ENCODE assay signal across 9 mouse cellular contexts in the genomic region with DNA sequence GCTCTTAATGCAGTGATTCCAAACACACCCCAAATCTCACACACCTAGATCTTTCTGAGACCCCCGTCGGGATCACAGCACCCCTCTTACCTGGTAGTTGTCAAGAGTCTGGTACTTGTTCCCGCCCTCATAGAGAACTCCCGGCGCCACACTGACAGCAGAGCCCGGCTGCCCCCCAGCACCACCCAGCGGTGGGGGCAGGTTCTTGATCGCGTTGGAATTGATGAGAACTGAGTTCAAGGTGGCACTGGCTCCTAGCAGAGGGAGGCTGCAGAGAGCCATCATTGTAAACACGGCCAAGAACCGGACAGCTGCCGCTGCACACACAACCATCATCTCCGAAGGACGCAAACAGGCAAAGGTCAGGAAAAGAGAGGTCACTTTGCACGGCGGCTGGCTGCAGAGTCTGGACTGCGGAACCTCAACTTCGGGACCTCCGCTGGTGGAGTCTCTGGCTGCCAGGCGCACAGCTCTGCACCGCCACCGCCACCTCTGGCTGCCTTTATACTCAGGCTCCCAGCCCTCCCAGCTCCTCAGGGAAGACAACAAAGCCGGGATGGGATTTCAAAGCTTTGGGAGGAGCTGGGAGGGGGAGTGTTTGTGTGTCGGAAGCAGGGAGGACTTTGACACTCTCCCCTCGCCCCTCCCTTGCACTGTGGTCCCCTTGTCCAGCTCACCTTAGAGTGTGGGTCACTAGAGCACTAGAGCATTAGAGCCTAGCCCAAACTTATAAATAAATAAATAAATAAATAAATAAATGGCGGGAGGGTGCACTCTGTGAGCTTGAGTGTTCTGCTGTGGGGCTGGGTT. TPM values are rescaled to one million over a fixed set of nuclear protein-coding genes. Genes with fewer than 3 reads are reported as not detected.
DNase-seq lines count a peak whose midpoint lies in the region; ATAC-seq and TF ChIP-seq lines count a peak whose summit lies in the region.
"Had no signal": no experiment of that assay in that cellular context is flagged by ENCODE, and none has a peak within 500 bp of the region (broad histone marks: within the 10 kb centered on the region; RNA-seq: fewer than 3 reads in every experiment).

A gene (minus strand): TSS at position 622 of the 810 bp plus-strand sequence.

- no peaks in the 10 kb centered on the region for H3K36me3 ChIP-seq in embryonic facial prominence, embryonic 10.5 days (replicated peaks)
- H3K36me3 ChIP-seq in hindbrain, embryonic 16.5 days (ENCODE audit: control insufficient read depth, insufficient read depth, low read length), result no peaks in the 10 kb centered on the region
- H3K36me3 ChIP-seq in liver, adult 2 months (ENCODE audit: control insufficient read depth, insufficient read depth, low read length), result no peaks in the 10 kb centered on the region
- H3K36me3 ChIP-seq in neural tube, embryonic 12.5 days, result no peaks in the 10 kb centered on the region

- TF ChIP-seq CTCF in left cerebral cortex, adult 2 months (IDR thresholded peaks at IDR 0.05), result no peak; the same call in 1 of the 2 replicates
- TF ChIP-seq CTCF in liver, adult 2 months (IDR thresholded peaks at IDR 0.05; ENCODE audit: low read depth, low read length), result peak; percentile 30; the same call in 1 of the 2 replicates

- TF ChIP-seq POLR2A in liver, adult 2 months (IDR thresholded peaks at IDR 0.05; ENCODE audit: extremely low read depth, insufficient read depth, low read length), result no peak

- no peak within 1 kb of the TSS for H3K27ac ChIP-seq in left cerebral cortex, adult 2 months
- H3K27ac ChIP-seq in embryonic facial prominence, embryonic 10.5 days (replicated peaks), result peak within 1 kb of the TSS; percentile 62
- H3K27ac ChIP-seq in hindbrain, embryonic 16.5 days (ENCODE audit: low read depth, low read length), result no peak within 1 kb of the TSS
- no peak within 1 kb of the TSS for H3K27ac ChIP-seq in liver, adult 2 months (replicated peaks; ENCODE audit: insufficient read depth, low read depth, low read length)
- H3K27ac ChIP-seq in neural tube, embryonic 12.5 days, result no peak within 1 kb of the TSS

- DNase-seq in left cerebral cortex, adult 2 months (ENCODE audit: extremely low spot score in 1 of 2, low spot score in 2 of 2), result no peak
- no peak for DNase-seq in left cerebral cortex, adult 8-10 months (ENCODE audit: low spot score in 2 of 2)
- peak; percentile 83 for DNase-seq in embryonic facial prominence, embryonic 10.5 days (ENCODE audit: low spot score)
- peak; percentile 0 for DNase-seq in liver, adult 2 months (ENCODE audit: extremely low read depth, low read depth, low spot score)
- DNase-seq in cerebellum, adult 18-20 months, result no peak
- DNase-seq in gastrocnemius, adult 8-10 months (ENCODE audit: low spot score in 2 of 2), result no peak

- peak within 1 kb of the TSS; percentile 61 for H3K4me2 ChIP-seq in hindbrain, embryonic 16.5 days (ENCODE audit: low read length)
- H3K4me2 ChIP-seq in neural tube, embryonic 12.5 days (replicated peaks), result peak within 1 kb of the TSS; percentile 69

- under 1% methylated on average over 26 of the region's 26 CpGs for WGBS in embryonic facial prominence, embryonic 10.5 days
- under 1% methylated on average over 26 of the region's 26 CpGs for WGBS in hindbrain, embryonic 16.5 days
- WGBS in liver, adult 2 months, result 2% methylated on average over 26 of the region's 26 CpGs
- under 1% methylated on average over 26 of the region's 26 CpGs for WGBS in neural tube, embryonic 12.5 days

- peaks cover 36% of the 10 kb centered on the region for H3K4me1 ChIP-seq in embryonic facial prominence, embryonic 10.5 days
- H3K4me1 ChIP-seq in hindbrain, embryonic 16.5 days (ENCODE audit: control insufficient read depth, insufficient read depth, low read depth, low read length), result peaks cover 17% of the 10 kb centered on the region
- peaks cover 5% of the 10 kb centered on the region for H3K4me1 ChIP-seq in liver, adult 2 months (ENCODE audit: control insufficient read depth, insufficient read depth, low read length)
- H3K4me1 ChIP-seq in neural tube, embryonic 12.5 days, result peaks cover 18% of the 10 kb centered on the region; the same call in 1 of the 2 replicates

- no peaks in the 10 kb centered on the region for H3K9me3 ChIP-seq in embryonic facial prominence, embryonic 10.5 days
- H3K9me3 ChIP-seq in hindbrain, embryonic 16.5 days (ENCODE audit: control insufficient read depth, low read length), result no peaks in the 10 kb centered on the region
- no peaks in the 10 kb centered on the region for H3K9me3 ChIP-seq in neural tube, embryonic 12.5 days

- peaks cover 91% of the 10 kb centered on the region for H3K27me3 ChIP-seq in embryonic facial prominence, embryonic 10.5 days (replicated peaks; ENCODE audit: low read depth, poor library complexity, severe bottlenecking)
- H3K27me3 ChIP-seq in hindbrain, embryonic 16.5 days (replicated peaks; ENCODE audit: control insufficient read depth, insufficient read depth, low read length), result peaks cover 25% of the 10 kb centered on the region
- peaks cover 9% of the 10 kb centered on the region; the same call in 1 of the 2 replicates for H3K27me3 ChIP-seq in liver, adult 2 months (ENCODE audit: control insufficient read depth, insufficient read depth, low read length)
- peaks cover 41% of the 10 kb centered on the region for H3K27me3 ChIP-seq in neural tube, embryonic 12.5 days (replicated peaks)

- H3K79me2 ChIP-seq in liver, adult 2 months (ENCODE audit: control insufficient read depth, insufficient read depth, low read length), result no peaks in the 10 kb centered on the region

- peak; percentile 85 for ATAC-seq in hindbrain, embryonic 16.5 days
- peak; percentile 85 for ATAC-seq in neural tube, embryonic 12.5 days (ENCODE audit: low FRiP score, low read depth)

- H3K4me3 ChIP-seq in left cerebral cortex, adult 2 months, result 0 out of 2 replicates have a peak within 1 kb of the TSS, but pooled peaks have one; percentile 1
- peak within 1 kb of the TSS; percentile 55 for H3K4me3 ChIP-seq in embryonic facial prominence, embryonic 10.5 days
- peak within 1 kb of the TSS; percentile 38 for H3K4me3 ChIP-seq in hindbrain, embryonic 16.5 days (ENCODE audit: low read length)
- no peak within 1 kb of the TSS for H3K4me3 ChIP-seq in liver, adult 2 months (ENCODE audit: insufficient read depth, low read depth, low read length)
- peak within 1 kb of the TSS; percentile 37 for H3K4me3 ChIP-seq in neural tube, embryonic 12.5 days

- intact Hi-C loops in left cerebral cortex, adult 2 months (cut with DNase I), result no loop called here

- peak within 1 kb of the TSS; percentile 39 for H3K9ac ChIP-seq in hindbrain, embryonic 16.5 days (ENCODE audit: low read depth, low read length)
- no peak within 1 kb of the TSS for H3K9ac ChIP-seq in liver, adult 2 months (ENCODE audit: low read depth, low read length)
- H3K9ac ChIP-seq in neural tube, embryonic 12.5 days, result peak within 1 kb of the TSS; percentile 33; the same call in 1 of the 2 replicates

RNA-seq across cellular contexts. Expression of the gene that starts here (rescaled TPM):
- not detected for total RNA-seq in left cerebral cortex, adult 2 months (2021)
- total RNA-seq in left cerebral cortex, adult 8-10 months (2022), result not detected
- polyA plus RNA-seq in embryonic facial prominence, embryonic 10.5 days (2016; fragmentation: Nextera tagmentation; extraction: Ambion mirVana), result 11.6 and 16.5 TPM in 2 replicates
- 0.78 and 1.5 TPM in 2 replicates for polyA plus RNA-seq in hindbrain, embryonic 16.5 days (2015; fragmentation: Nextera tagmentation; extraction: Ambion mirVana)
- not detected in 2 replicates for total RNA-seq in liver, adult 2 months (2014; rRNA removed)
- not detected in 2 replicates for polyA plus RNA-seq in liver, adult 2 months (2012; rRNA removed)
- 1.1 and 1.2 TPM in 2 replicates for polyA plus RNA-seq in neural tube, embryonic 12.5 days (2016; fragmentation: Nextera tagmentation; extraction: Ambion mirVana)
- total RNA-seq in gastrocnemius, adult 8-10 months (2022), result not detected
- total RNA-seq: layer of hippocampus, postnatal 10 days had no signal

Comparison
In these comparisons a context has a peak if more than half of its experiments do, and no peak if none do; other contexts are left out.
1. Peak in DNase-seq in liver, adult 2 months; RNA of the gene not detected or under 1 TPM.